Mouse (Mus musculus) adrenal gland, postnatal 36 days (tissue): ENCODE measurements around the gene Mob2. TPM values are rescaled to one million over a fixed set of nuclear protein-coding genes. Genes with fewer than 3 reads are reported as not detected.

ENCODE experiments used
- DNase-seq, 2 experiments: peaks; one replicate each; pipeline ENCODE4 v3.0.0; 2021; ENCODE audit warnings: mixed read lengths in 1 of 2
- long read RNA-seq, 2 experiments: library from polyadenylated mRNA; stranded (forward); transcript quantifications; one replicate each; pipeline ENCODE4 v2.0.0; 2021; ENCODE audit warnings: borderline sequencing depth in 2 of 2
- total RNA-seq, 2 experiments: library from RNA; stranded (reverse); gene quantifications; 2 replicates each; pipeline ENCODE4 v1.2.3; 2021

Gene Mob2
- 10 to 100 TPM; 48.1 to 58.4 TPM for total RNA-seq
- long read RNA-seq, experiment 1, transcript Mob2-201 (5 exons, 1,490 nt), result major isoform, 84 of 132 reads
- long read RNA-seq, experiment 1, partial matches to known transcripts, result 3 of 132 reads
- long read RNA-seq, experiment 1, other reads (novel, unspliced or antisense), result 38 of 132 reads
- long read RNA-seq, experiment 2, transcript Mob2-201 (5 exons, 1,490 nt), result major isoform, 28 of 52 reads
- long read RNA-seq, experiment 2, partial matches to known transcripts, result 0 of 52 reads
- long read RNA-seq, experiment 2, other reads (novel, unspliced or antisense), result 23 of 52 reads

GRCm38 (mm10) chr7:142060931-142061565 lies at the start of gene Mob2:
TSS of gene Mob2 (minus strand) at chr7:142061065.
- peak; percentile 95 to 97 for DNase-seq

GRCm38 (mm10) chr7:142104747-142105146 lies 43.9 kb upstream of the Mob2 start:
- DNase-seq, result no peak

GRCm38 (mm10) chr7:142097776-142098175 lies 36.9 kb upstream of the Mob2 start:
- DNase-seq, result peak; percentile 86 to 88

GRCm38 (mm10) chr7:142096701-142097100 lies 35.8 kb upstream of the Mob2 start:
- no peak for DNase-seq

- peak; percentile 94 to 95 for DNase-seq
Observed at GRCm38 (mm10) chr7:142095183-142095931, 34.5 kb upstream of the Mob2 start, which contains the start of gene Dusp8. TSS of gene Dusp8 (minus strand) at chr7:142095843.

- peak; percentile 35 to 61 for DNase-seq
Observed at GRCm38 (mm10) chr7:142094301-142095143, 33.7 kb upstream of the Mob2 start.

- no peak for DNase-seq
Observed at GRCm38 (mm10) chr7:142093696-142094240, 32.9 kb upstream of the Mob2 start.

GRCm38 (mm10) chr7:142092991-142093390 lies 32.1 kb upstream of the Mob2 start:
- no peak for DNase-seq

GRCm38 (mm10) chr7:142091848-142092247 lies 31.0 kb upstream of the Mob2 start:
- DNase-seq, result no peak

GRCm38 (mm10) chr7:142089648-142090447 lies 29.0 kb upstream of the Mob2 start:
- DNase-seq, result no peak

GRCm38 (mm10) chr7:142088886-142089285 lies 28.0 kb upstream of the Mob2 start:
- DNase-seq, result peak; percentile 87

GRCm38 (mm10) chr7:142087069-142087652 lies 26.3 kb upstream of the Mob2 start:
- no peak for DNase-seq

GRCm38 (mm10) chr7:142086159-142086905 lies 25.5 kb upstream of the Mob2 start:
- no peak for DNase-seq

- peak; percentile 93 to 96 for DNase-seq
Observed at GRCm38 (mm10) chr7:142084820-142085219, 24.0 kb upstream of the Mob2 start.

GRCm38 (mm10) chr7:142084395-142084794 lies 23.5 kb upstream of the Mob2 start:
- DNase-seq, result peak; percentile 39 to 42

GRCm38 (mm10) chr7:142083588-142084317 lies 22.9 kb upstream of the Mob2 start:
- DNase-seq, result peak; percentile 56 to 74

- DNase-seq, result no peak
Observed at GRCm38 (mm10) chr7:142082607-142083006, 21.7 kb upstream of the Mob2 start.

- no peak for DNase-seq
Observed at GRCm38 (mm10) chr7:142082179-142082578, 21.3 kb upstream of the Mob2 start.

- no peak for DNase-seq
Observed at GRCm38 (mm10) chr7:142081736-142082135, 20.9 kb upstream of the Mob2 start.
